Mouse (Mus musculus): ENCODE results near the gene Kxd1.

DNA sequence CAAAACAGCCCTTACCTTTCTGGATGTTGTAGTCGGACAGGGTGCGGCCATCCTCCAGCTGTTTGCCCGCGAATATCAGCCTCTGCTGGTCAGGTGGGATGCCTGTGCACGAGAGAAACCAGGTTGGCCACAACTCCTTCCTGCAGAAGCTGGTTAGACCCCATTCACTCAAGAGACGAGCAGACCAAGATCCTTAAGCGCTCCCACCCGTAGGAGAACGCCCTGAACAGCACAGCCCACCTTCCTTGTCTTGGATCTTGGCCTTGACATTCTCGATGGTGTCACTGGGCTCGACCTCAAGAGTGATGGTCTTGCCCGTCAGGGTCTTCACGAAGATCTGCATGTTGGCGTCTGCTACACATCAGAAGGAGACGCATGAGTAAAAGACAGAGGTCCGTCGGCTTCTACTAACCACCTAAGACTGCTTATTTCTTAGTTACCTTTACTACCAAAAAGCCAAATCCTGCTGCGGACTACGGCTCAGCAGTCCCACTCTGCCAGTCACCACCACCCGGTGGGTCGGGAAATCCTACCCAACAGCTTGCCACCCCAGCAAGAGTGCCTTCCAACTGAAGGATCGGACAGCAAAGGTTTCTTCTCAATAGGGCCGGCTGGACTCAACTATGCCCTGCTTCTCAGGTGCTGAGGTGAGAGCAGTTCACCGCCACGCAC, 18.3 kb downstream of the Kxd1 start:
- TF ChIP-seq POLR2A (IDR thresholded peaks at IDR 0.05; ENCODE audit: borderline replicate concordance, control insufficient read depth, low read depth, low read length) (no peak), CTCF (IDR thresholded peaks at IDR 0.05; ENCODE audit: control insufficient read depth, insufficient read depth, low read length) (no peak)
